Mouse (Mus musculus): ENCODE data around the gene Sh3glb1. TPM values are rescaled to one million over a fixed set of nuclear protein-coding genes. Genes with fewer than 3 reads are reported as not detected.

Gene Sh3glb1
- polyA plus RNA-seq, 1 experiment from 2014 or later: 65.2 TPM

GRCm38 (mm10) chr3:144679701-144680159 is 40.4 kb downstream of the Sh3glb1 start:
- WGBS: 92% methylated on average over 8 of the region's 8 CpGs
- Histone ChIP-seq H3K4me1 (peaks cover 2% of the 10 kb centered on the region; the same call in 1 of the 2 replicates), H3K9me3 (replicated peaks) (no peaks in the 10 kb centered on the region)

DNA sequence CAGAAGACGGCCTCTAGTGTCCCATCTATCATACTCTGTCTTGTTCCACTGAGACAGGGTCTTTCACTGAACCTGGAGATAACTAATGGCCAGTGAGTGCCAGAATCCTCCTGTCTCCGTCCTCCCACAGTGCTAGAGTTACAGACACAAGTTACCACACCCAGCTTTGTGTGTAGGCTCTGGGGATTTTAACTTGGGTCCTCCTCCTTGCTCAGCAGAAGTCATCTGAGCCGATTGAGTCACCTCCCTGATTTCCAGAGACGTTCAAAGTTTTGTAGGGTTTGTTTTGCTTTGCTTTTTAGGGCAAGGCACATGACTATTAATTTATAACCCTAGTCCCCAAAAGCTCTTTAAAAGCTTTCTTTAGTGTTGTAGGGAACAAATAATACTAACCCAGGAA is 41.0 kb downstream of the Sh3glb1 start:
- Histone ChIP-seq H3K9me3 (replicated peaks) (no peaks in the 10 kb centered on the region), H3K4me3 (no peak overlapping the region), H3K36me3 (no peaks in the 10 kb centered on the region), H3K4me1 (peaks cover 2% of the 10 kb centered on the region; the same call in 1 of the 2 replicates), H3K27ac (replicated peaks) (no peak overlapping the region), H3K27me3 (ENCODE audit: low read depth, poor library complexity, severe bottlenecking) (no peaks in the 10 kb centered on the region)
- 87% methylated on average over 4 of the region's 4 CpGs for WGBS
- no peak for DNase-seq (ENCODE audit: low spot score)

More at GRCm38 (mm10) chr3:144679701-144680159, 40.4 kb downstream of the Sh3glb1 start:
- Histone ChIP-seq H3K4me3 (no peak overlapping the region), H3K27me3 (ENCODE audit: low read depth, poor library complexity, severe bottlenecking) (no peaks in the 10 kb centered on the region), H3K27ac (replicated peaks) (no peak overlapping the region), H3K36me3 (no peaks in the 10 kb centered on the region)
- no peak for DNase-seq (ENCODE audit: low spot score)

DNA sequence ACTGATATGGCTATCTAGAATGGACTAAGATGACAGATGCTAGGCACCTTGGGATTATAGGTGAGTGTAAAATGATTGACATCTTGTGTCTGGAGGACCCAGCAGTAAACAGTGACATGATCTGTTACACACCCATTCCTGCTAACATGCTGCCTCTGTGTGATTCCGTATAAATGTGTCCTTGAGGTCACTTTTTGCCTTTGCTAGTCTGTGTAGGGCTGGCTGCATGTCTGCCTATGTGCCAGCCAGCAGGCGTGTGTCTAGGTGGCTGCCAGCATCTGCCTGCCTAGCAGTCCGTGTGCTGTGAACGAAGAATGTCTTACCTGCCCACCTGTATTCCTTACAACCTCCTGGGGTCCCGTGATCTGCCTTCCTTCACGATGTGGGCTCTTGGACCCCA is 42.4 kb downstream of the Sh3glb1 start:
- Histone ChIP-seq H3K4me3 (no peak overlapping the region), H3K36me3 (no peaks in the 10 kb centered on the region), H3K4me1 (peaks cover 2% of the 10 kb centered on the region; the same call in 1 of the 2 replicates), H3K27me3 (ENCODE audit: low read depth, poor library complexity, severe bottlenecking) (no peaks in the 10 kb centered on the region), H3K27ac (replicated peaks) (no peak overlapping the region), H3K9me3 (replicated peaks) (no peaks in the 10 kb centered on the region)
- DNase-seq (ENCODE audit: low spot score): no peak
- WGBS: 90% methylated on average over 6 of the region's 6 CpGs

DNA sequence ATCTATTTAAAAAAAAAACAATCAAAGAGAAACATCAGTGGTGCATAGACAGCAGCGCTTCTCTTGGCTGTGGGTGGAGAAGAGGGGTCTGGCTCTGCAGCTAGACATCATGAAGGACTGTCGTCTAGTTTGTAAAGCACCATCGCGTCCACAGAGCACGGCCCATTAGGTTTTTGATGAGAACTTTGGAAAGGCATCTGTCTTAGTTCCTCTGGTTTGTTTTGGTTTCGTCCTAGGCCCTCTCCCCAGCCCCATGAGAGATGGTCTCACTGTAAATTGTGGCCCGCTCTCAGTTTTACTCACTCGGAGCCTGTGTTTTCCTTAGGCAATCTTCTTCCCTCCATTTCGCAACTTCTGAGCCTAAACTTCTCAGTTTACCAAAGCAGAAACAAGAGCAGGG is 43.9 kb downstream of the Sh3glb1 start:
- Histone ChIP-seq H3K4me1 (peaks cover 2% of the 10 kb centered on the region; the same call in 1 of the 2 replicates), H3K27ac (replicated peaks) (no peak overlapping the region), H3K36me3 (no peaks in the 10 kb centered on the region), H3K27me3 (ENCODE audit: low read depth, poor library complexity, severe bottlenecking) (no peaks in the 10 kb centered on the region), H3K4me3 (no peak overlapping the region), H3K9me3 (replicated peaks) (no peaks in the 10 kb centered on the region)
- WGBS: 88% methylated on average over 9 of the region's 9 CpGs
- DNase-seq (ENCODE audit: low spot score): no peak

DNA sequence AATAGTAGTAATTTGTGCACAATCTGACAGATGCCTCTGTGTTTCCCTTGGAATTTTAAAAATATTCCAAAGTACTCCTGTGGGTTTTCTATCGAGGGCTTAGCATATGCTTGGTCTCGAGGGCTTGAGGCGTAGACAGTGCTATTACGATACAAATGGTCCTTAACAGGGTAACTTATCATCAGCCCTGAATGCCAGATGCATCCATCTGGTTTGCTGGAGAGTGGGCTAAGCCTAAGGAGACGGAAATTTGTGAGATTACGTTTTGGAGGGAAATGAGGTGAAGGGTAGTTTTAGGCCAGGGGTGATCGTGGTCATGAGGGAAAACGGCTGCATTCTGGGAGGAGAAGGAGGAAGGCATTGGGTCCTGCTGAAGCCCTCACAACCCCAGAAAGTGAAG is 48.1 kb downstream of the Sh3glb1 start:
- no peak for DNase-seq (ENCODE audit: low spot score)
- WGBS: 86% methylated on average over 8 of the region's 8 CpGs

GRCm38 (mm10) chr3:144669944-144670874 is 49.9 kb downstream of the Sh3glb1 start:
- H3K27ac ChIP-seq (replicated peaks): no peak overlapping the region
- no peaks in the 10 kb centered on the region for H3K9me3 ChIP-seq (replicated peaks)

More for the DNA sequence above, 48.1 kb downstream of the Sh3glb1 start:
- Histone ChIP-seq H3K9me3 (replicated peaks) (no peaks in the 10 kb centered on the region), H3K27me3 (ENCODE audit: low read depth, poor library complexity, severe bottlenecking) (peaks cover 9% of the 10 kb centered on the region; the same call in 1 of the 2 replicates), H3K4me1 (peaks cover 16% of the 10 kb centered on the region), H3K27ac (replicated peaks) (no peak overlapping the region), H3K4me3 (no peak overlapping the region), H3K36me3 (no peaks in the 10 kb centered on the region)

DNA sequence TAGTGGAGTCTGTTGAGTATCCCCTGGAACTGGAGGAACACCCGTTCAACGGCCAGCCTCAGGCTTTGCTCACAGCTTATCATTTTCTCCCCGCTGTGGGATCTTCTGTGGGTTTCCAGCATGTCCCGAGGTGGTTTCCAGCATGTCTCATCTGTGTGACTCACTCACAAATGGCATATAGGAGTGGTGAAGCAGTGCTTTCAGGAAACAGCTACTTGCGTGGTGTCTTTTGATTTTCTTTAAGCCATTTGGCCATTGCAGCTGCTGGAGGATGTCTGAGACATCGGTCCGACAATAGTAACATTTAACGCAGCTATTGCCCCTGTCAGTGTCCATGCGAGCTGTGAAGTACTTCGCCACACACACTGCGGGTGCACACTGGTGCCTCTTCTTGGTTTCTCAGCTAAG is 50.7 kb downstream of the Sh3glb1 start:
- H3K9me3 ChIP-seq (replicated peaks): no peaks in the 10 kb centered on the region

More at GRCm38 (mm10) chr3:144669944-144670874, 49.9 kb downstream of the Sh3glb1 start:
- Histone ChIP-seq H3K27me3 (ENCODE audit: low read depth, poor library complexity, severe bottlenecking) (peaks cover 9% of the 10 kb centered on the region; the same call in 1 of the 2 replicates), H3K4me3 (no peak overlapping the region), H3K4me1 (peaks cover 18% of the 10 kb centered on the region), H3K36me3 (no peaks in the 10 kb centered on the region)
- no peak for DNase-seq (ENCODE audit: low spot score)
- 54% methylated on average over 14 of the region's 14 CpGs for WGBS

DNA sequence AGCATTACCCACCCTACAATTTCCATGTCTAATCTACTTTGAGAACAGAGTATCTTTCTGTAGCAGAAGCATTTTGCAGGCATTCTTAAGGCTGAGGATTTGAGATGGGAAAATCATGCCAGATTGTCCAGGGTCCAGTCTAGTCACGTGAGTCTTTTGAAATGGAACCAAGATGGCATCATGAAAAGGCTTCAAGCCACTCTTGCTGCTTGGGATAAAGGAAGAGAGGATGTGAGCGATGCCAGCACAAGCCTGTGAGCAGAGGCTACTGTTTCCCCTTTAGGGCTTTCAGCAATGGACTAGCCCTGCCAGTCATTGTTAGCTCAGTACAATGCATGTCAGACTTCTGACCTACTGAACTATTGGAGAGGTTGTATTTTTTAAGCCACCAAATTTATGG is 51.2 kb downstream of the Sh3glb1 start:
- H3K4me1 ChIP-seq: peaks cover 24% of the 10 kb centered on the region
- 0 out of 2 replicates have a peak overlapping the region, but pooled peaks have one; percentile 13 for H3K27ac ChIP-seq (replicated peaks)
- DNase-seq (ENCODE audit: low spot score): no peak
- no peak overlapping the region for H3K4me3 ChIP-seq
- no peaks in the 10 kb centered on the region for H3K36me3 ChIP-seq
- H3K9me3 ChIP-seq (replicated peaks): no peaks in the 10 kb centered on the region
- H3K27me3 ChIP-seq (ENCODE audit: low read depth, poor library complexity, severe bottlenecking): peaks cover 9% of the 10 kb centered on the region; the same call in 1 of the 2 replicates
- WGBS: 56% methylated on average over 2 of the region's 2 CpGs

More for the DNA sequence above, 50.7 kb downstream of the Sh3glb1 start:
- H3K4me3 ChIP-seq: no peak overlapping the region
- DNase-seq (ENCODE audit: low spot score): no peak
- H3K4me1 ChIP-seq: peaks cover 24% of the 10 kb centered on the region
- H3K27me3 ChIP-seq (ENCODE audit: low read depth, poor library complexity, severe bottlenecking): peaks cover 9% of the 10 kb centered on the region; the same call in 1 of the 2 replicates
- WGBS: 71% methylated on average over 11 of the region's 11 CpGs
- H3K27ac ChIP-seq (replicated peaks): 0 out of 2 replicates have a peak overlapping the region, but pooled peaks have one; percentile 13
- no peaks in the 10 kb centered on the region for H3K36me3 ChIP-seq

GRCm38 (mm10) chr3:144668039-144668438 is 52.1 kb downstream of the Sh3glb1 start:
- no peak overlapping the region for H3K4me3 ChIP-seq
- no peak overlapping the region for H3K27ac ChIP-seq (replicated peaks)
- H3K36me3 ChIP-seq: no peaks in the 10 kb centered on the region
- no peaks in the 10 kb centered on the region for H3K9me3 ChIP-seq (replicated peaks)
- H3K27me3 ChIP-seq (ENCODE audit: low read depth, poor library complexity, severe bottlenecking): peaks cover 9% of the 10 kb centered on the region; the same call in 1 of the 2 replicates
- H3K4me1 ChIP-seq: peaks cover 24% of the 10 kb centered on the region
- DNase-seq (ENCODE audit: low spot score): no peak
- WGBS: 91% methylated on average over 9 of the region's 9 CpGs

- DNase-seq (ENCODE audit: low spot score): no peak
- Histone ChIP-seq H3K27ac (replicated peaks) (no peak overlapping the region; the same call in 1 of the 2 replicates), H3K4me1 (peaks cover 18% of the 10 kb centered on the region), H3K9me3 (replicated peaks) (no peaks in the 10 kb centered on the region), H3K36me3 (no peaks in the 10 kb centered on the region), H3K27me3 (ENCODE audit: low read depth, poor library complexity, severe bottlenecking) (peaks cover 2% of the 10 kb centered on the region; the same call in 1 of the 2 replicates), H3K4me3 (no peak overlapping the region)
- WGBS: 65% methylated on average over 22 of the region's 22 CpGs
These were observed 55.5 kb downstream of the Sh3glb1 start for GRCm38 (mm10) chr3:144664363-144665299.

DNA sequence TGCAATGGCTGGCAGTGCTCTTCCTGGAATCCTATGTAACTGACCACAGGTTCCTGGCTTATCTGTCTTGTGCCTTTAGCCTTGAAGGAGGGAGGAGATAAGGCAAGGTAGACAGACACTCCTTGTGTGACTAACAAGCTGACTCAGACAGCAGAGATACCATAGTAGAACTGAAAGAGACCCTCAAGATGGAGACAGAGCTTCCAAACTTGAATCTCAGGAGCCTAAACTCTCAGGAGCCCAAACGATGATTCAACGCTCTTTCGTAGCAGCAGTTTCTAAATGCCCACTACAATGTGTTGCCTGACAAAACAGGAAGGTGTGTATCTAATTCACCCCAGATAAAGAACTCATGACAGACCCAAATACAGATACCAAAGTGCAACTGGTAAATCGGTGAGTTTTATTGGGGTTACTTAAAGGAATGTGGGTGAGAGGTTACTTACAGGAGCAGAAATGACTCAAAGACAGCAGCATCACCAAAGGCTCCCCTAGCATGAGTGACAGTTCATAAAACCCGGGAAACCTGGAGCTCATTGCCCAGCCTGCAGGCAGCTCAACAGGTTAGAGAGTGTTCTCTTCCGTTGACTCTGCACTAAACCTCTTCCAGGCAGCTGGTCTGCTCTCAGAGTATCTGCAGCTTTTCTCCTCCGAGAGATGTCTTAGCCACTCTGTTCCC is 56.6 kb downstream of the Sh3glb1 start:
- no peak for DNase-seq (ENCODE audit: low spot score)
- H3K36me3 ChIP-seq: no peaks in the 10 kb centered on the region
- no peaks in the 10 kb centered on the region for H3K27me3 ChIP-seq (ENCODE audit: low read depth, poor library complexity, severe bottlenecking)
- no peak overlapping the region for H3K4me3 ChIP-seq
- peaks cover 8% of the 10 kb centered on the region for H3K4me1 ChIP-seq
- no peaks in the 10 kb centered on the region for H3K9me3 ChIP-seq (replicated peaks)
- WGBS: 95% methylated on average over 7 of the region's 7 CpGs
- no peak overlapping the region for H3K27ac ChIP-seq (replicated peaks)

Measured in midbrain, embryonic 10.5 days (tissue).